Comparison of ENCODE assay signal across 40 mouse cellular contexts in the genomic region with DNA sequence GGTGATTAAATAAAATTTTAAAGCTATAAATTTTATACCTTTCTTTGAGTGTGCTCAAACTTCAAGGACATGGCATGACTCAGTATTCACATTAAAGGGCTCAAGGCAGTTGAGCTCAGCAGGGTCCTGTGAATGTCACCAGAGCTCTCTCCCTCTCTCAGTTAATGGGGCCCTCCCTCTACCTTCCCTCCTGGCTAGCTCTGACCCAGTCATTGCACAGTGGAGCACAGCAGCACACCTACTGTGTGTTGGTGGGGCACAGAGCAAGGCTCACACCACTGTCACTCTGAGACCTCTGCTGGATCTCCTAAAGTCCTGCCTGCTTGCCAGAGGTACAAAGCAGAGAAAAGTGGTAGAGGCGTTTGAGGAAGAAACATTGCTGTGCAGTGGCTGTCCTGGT. TPM values are rescaled to one million over a fixed set of nuclear protein-coding genes. Genes with fewer than 3 reads are reported as not detected.
"Had no signal": no experiment of that assay in that cellular context is flagged by ENCODE, and none has a peak within 500 bp of the region (broad histone marks: within the 10 kb centered on the region; RNA-seq: fewer than 3 reads in every experiment).

No protein-coding gene starts in this region.

- H3K9me3 ChIP-seq: heart, embryonic 10.5 days; heart, embryonic 12.5 days; hindbrain, embryonic 10.5 days; hindbrain, embryonic 12.5 days; intestine, embryonic 15.5 days; limb, embryonic 10.5 days; limb, embryonic 12.5 days; liver, embryonic 13.5 days; liver, embryonic 15.5 days had no signal

- H3K27me3 ChIP-seq: heart, embryonic 12.5 days; hindbrain, embryonic 12.5 days; intestine, embryonic 15.5 days; limb, embryonic 12.5 days; liver, embryonic 13.5 days; liver, embryonic 15.5 days had no signal

- H3K4me3 ChIP-seq: gastrocnemius, adult 2 months; heart, embryonic 10.5 days; heart, embryonic 12.5 days; hindbrain, embryonic 10.5 days; hindbrain, embryonic 12.5 days; intestine, embryonic 15.5 days; layer of hippocampus, adult 2 months; left cerebral cortex, adult 2 months; limb, embryonic 10.5 days; limb, embryonic 12.5 days; liver, embryonic 13.5 days; liver, embryonic 15.5 days had no signal

- H3K27ac ChIP-seq: gastrocnemius, adult 2 months; heart, embryonic 10.5 days; hindbrain, embryonic 10.5 days; hindbrain, embryonic 12.5 days; hindbrain, embryonic 14.5 days; intestine, embryonic 15.5 days; layer of hippocampus, adult 2 months; limb, embryonic 10.5 days; limb, embryonic 12.5 days; liver, embryonic 13.5 days; liver, embryonic 15.5 days had no signal

- ATAC-seq: hindbrain, embryonic 16.5 days; inflammation-experienced regulatory T-cells, adult 6 months; intestine, embryonic 15.5 days; intestine, postnatal 0 days had no signal

- DNase-seq: gastrocnemius, adult 2 months; gastrocnemius, postnatal 10 days; gastrocnemius, postnatal 25 days; heart, adult 18-20 months; heart, postnatal 10 days; heart, postnatal 4 days; kidney, adult 18-20 months; kidney, adult 8-10 months; kidney, postnatal 10 days; kidney, postnatal 25 days; kidney, postnatal 4 days; liver; liver, embryonic 13.5 days had no signal

- H3K4me1 ChIP-seq: heart, embryonic 10.5 days; heart, embryonic 12.5 days; hindbrain, embryonic 10.5 days; hindbrain, embryonic 12.5 days; intestine, embryonic 15.5 days; limb, embryonic 10.5 days; limb, embryonic 12.5 days; liver, embryonic 13.5 days; liver, embryonic 15.5 days had no signal

- H3K4me2 ChIP-seq: heart, embryonic 12.5 days; hindbrain, embryonic 12.5 days; hindbrain, embryonic 14.5 days; intestine, embryonic 15.5 days; limb, embryonic 12.5 days; liver, embryonic 13.5 days; liver, embryonic 15.5 days had no signal

- H3K9ac ChIP-seq: heart, embryonic 12.5 days; hindbrain, embryonic 12.5 days; hindbrain, embryonic 14.5 days; intestine, embryonic 15.5 days; limb, embryonic 12.5 days; liver, embryonic 13.5 days; liver, embryonic 15.5 days had no signal

RNA-seq across cellular contexts. Expression of gene Gm7271, which starts 52.4 kb away (rescaled TPM):
- total RNA-seq: gastrocnemius, adult 2 months; gastrocnemius, postnatal 10 days; gastrocnemius, postnatal 25 days; gastrocnemius, postnatal 4 days; granulocyte monocyte progenitor cell, adult 5-6 weeks; heart, adult 18-20 months; heart, adult 8-10 months; heart, postnatal 10 days; heart, postnatal 25 days; heart, postnatal 4 days; layer of hippocampus, adult 2 months; layer of hippocampus, postnatal 10 days; layer of hippocampus, postnatal 25 days; left cerebral cortex, adult 2 months; left cerebral cortex, postnatal 14 days; left cerebral cortex, postnatal 36 days had no signal
- polyA plus RNA-seq: heart, embryonic 10.5 days; heart, embryonic 12.5 days; heart, embryonic 14.5 days; heart, embryonic 16.5 days; hindbrain, embryonic 14.5 days; inflammation-experienced regulatory T-cells, adult 6 months; intestine, embryonic 15.5 days; intestine, postnatal 0 days; kidney, embryonic 14.5 days; kidney, embryonic 16.5 days; limb, embryonic 10.5 days; limb, embryonic 12.5 days; limb, embryonic 14.5 days; liver, embryonic 13.5 days; liver, embryonic 15.5 days had no signal
